Comparison of ENCODE assay signal across 8 mouse cellular contexts in genomic region chr9:44879694-44880271, GRCm38 (mm10). TPM values are rescaled to one million over a fixed set of nuclear protein-coding genes. Genes with fewer than 3 reads are reported as not detected.
DNase-seq lines count a peak whose midpoint lies in the region; ATAC-seq and TF ChIP-seq lines count a peak whose summit lies in the region.

No protein-coding gene starts in this region.

- no peak for ATAC-seq in kidney, embryonic 16.5 days (ENCODE audit: low FRiP score, low TSS enrichment)
- no peak for ATAC-seq in forebrain, embryonic 12.5 days (ENCODE audit: low FRiP score)

- no peak for TF ChIP-seq POLR2A in bone marrow, adult 2 months (IDR thresholded peaks at IDR 0.05; ENCODE audit: borderline replicate concordance, control insufficient read depth, low read depth, low read length)
- no peak for TF ChIP-seq POLR2A in myocyte (IDR thresholded peaks at IDR 0.05; ENCODE audit: insufficient read length, low read depth)

- peak overlapping the region; percentile 95 for H3K4me2 ChIP-seq in kidney, embryonic 16.5 days (replicated peaks; ENCODE audit: low read depth, low read length)
- H3K4me2 ChIP-seq in forebrain, embryonic 12.5 days = peak overlapping the region; percentile 88
- peak overlapping the region; percentile 94 for H3K4me2 ChIP-seq in myocyte (ENCODE audit: low read depth)

- H3K27me3 ChIP-seq in kidney, embryonic 16.5 days (ENCODE audit: insufficient read depth, low read length) = no peaks in the 10 kb centered on the region
- H3K27me3 ChIP-seq in forebrain, embryonic 12.5 days = no peaks in the 10 kb centered on the region
- no peaks in the 10 kb centered on the region for H3K27me3 ChIP-seq in limb, embryonic 10.5 days (ENCODE audit: low read depth, poor library complexity, severe bottlenecking)
- no peaks in the 10 kb centered on the region for H3K27me3 ChIP-seq in myocyte (ENCODE audit: control insufficient read depth, insufficient read depth, insufficient read length)

- peak overlapping the region; percentile 39 for H3K27ac ChIP-seq in kidney, embryonic 16.5 days (ENCODE audit: low read length)
- peak overlapping the region; percentile 5; the same call in 1 of the 2 replicates for H3K27ac ChIP-seq in bone marrow, adult 2 months (ENCODE audit: control insufficient read depth, insufficient read depth, low read depth, low read length, poor library complexity)
- peak overlapping the region; percentile 99 for H3K27ac ChIP-seq in forebrain, embryonic 12.5 days
- peak overlapping the region; percentile 98 for H3K27ac ChIP-seq in limb, embryonic 10.5 days

- peak overlapping the region; percentile 81 for H3ac ChIP-seq in myocyte (ENCODE audit: control insufficient read depth, insufficient read length)

- H3K4me1 ChIP-seq in kidney, embryonic 16.5 days (ENCODE audit: insufficient read depth, low read length) = peaks cover 46% of the 10 kb centered on the region
- H3K4me1 ChIP-seq in bone marrow, adult 2 months (ENCODE audit: control insufficient read depth, insufficient read depth, low read length) = peaks cover 3% of the 10 kb centered on the region; the same call in 1 of the 2 replicates
- peaks cover 55% of the 10 kb centered on the region for H3K4me1 ChIP-seq in forebrain, embryonic 12.5 days
- H3K4me1 ChIP-seq in limb, embryonic 10.5 days = peaks cover 57% of the 10 kb centered on the region

- peaks cover 58% of the 10 kb centered on the region for H3K79me2 ChIP-seq in myocyte (ENCODE audit: control insufficient read depth, insufficient read depth)

- peak overlapping the region; percentile 96 for H3K9ac ChIP-seq in kidney, embryonic 16.5 days (replicated peaks; ENCODE audit: low read length)
- peak overlapping the region; percentile 99 for H3K9ac ChIP-seq in forebrain, embryonic 12.5 days

- no peaks in the 10 kb centered on the region for H3K9me3 ChIP-seq in kidney, embryonic 16.5 days (ENCODE audit: low read length)
- H3K9me3 ChIP-seq in forebrain, embryonic 12.5 days = no peaks in the 10 kb centered on the region
- no peaks in the 10 kb centered on the region for H3K9me3 ChIP-seq in limb, embryonic 10.5 days (replicated peaks)

- no peak for TF ChIP-seq CTCF in bone marrow, adult 2 months (IDR thresholded peaks at IDR 0.05; ENCODE audit: control insufficient read depth, insufficient read depth, low read length)

- peak overlapping the region; percentile 97 for H3K4me3 ChIP-seq in kidney, embryonic 16.5 days (ENCODE audit: low read length)
- H3K4me3 ChIP-seq in bone marrow, adult 2 months (replicated peaks; ENCODE audit: control insufficient read depth, low read depth, low read length) = peak overlapping the region; percentile 55
- H3K4me3 ChIP-seq in forebrain, embryonic 12.5 days (replicated peaks) = peak overlapping the region; percentile 94
- H3K4me3 ChIP-seq in limb, embryonic 10.5 days = peak overlapping the region; percentile 98
- H3K4me3 ChIP-seq in myocyte = peak overlapping the region; percentile 68

- WGBS in kidney, embryonic 16.5 days = under 1% methylated on average over 13 of the region's 13 CpGs
- WGBS in bone marrow, adult 2 months = under 1% methylated on average over 13 of the region's 13 CpGs
- under 1% methylated on average over 13 of the region's 13 CpGs for WGBS in forebrain, embryonic 12.5 days
- WGBS in limb, embryonic 10.5 days = 3% methylated on average over 13 of the region's 13 CpGs

- DNase-seq in kidney, adult 11 months = no peak
- peak; percentile 31 for DNase-seq in limb, embryonic 10.5 days (ENCODE audit: low spot score)
- peak; percentile 74 for DNase-seq in thymus, postnatal 4 days
- no peak for DNase-seq in right cerebral cortex, postnatal 14 days

- no peaks in the 10 kb centered on the region for H3K36me3 ChIP-seq in kidney, embryonic 16.5 days (ENCODE audit: insufficient read depth, low read length)
- peaks cover 10% of the 10 kb centered on the region for H3K36me3 ChIP-seq in forebrain, embryonic 12.5 days (replicated peaks)
- peaks cover 19% of the 10 kb centered on the region for H3K36me3 ChIP-seq in limb, embryonic 10.5 days
- H3K36me3 ChIP-seq in myocyte (ENCODE audit: control insufficient read depth, insufficient read depth) = peaks cover 10% of the 10 kb centered on the region

TF ChIP-seq in myocyte, 11 proteins besides CTCF, POLR2A, EP300 and RAD21:
- TF ChIP-seq MYOG (IDR thresholded peaks at IDR 0.05; ENCODE audit: control insufficient read depth in 1 of 3, insufficient read depth in 1 of 3, insufficient read length in 2 of 3, low read depth in 2 of 3) (peak in 1 of 3 experiments; percentile 25), CEBPB (IDR thresholded peaks at IDR 0.05; ENCODE audit: insufficient read depth, poor library complexity, severe bottlenecking) (no peak), MYOD1 (IDR thresholded peaks at IDR 0.05; ENCODE audit: control insufficient read depth in 1 of 3, insufficient read length in 2 of 3, low read depth in 2 of 3) (peak in 1 of 3 experiments; percentile 9)

RNA-seq across cellular contexts. Expression of gene Kmt2a, which starts 1.3 kb away (rescaled TPM):
- polyA plus RNA-seq in kidney, embryonic 16.5 days (2015; fragmentation: Nextera tagmentation; extraction: Ambion mirVana) = 10.8 and 13.5 TPM in 2 replicates
- 23.2 and 39.1 TPM in 2 replicates for polyA plus RNA-seq in bone marrow, adult 2 months (2011; ENCODE audit: insufficient read depth, insufficient read length, low replicate concordance, missing spikeins)
- 27.4 and 28.3 TPM in 2 replicates for polyA plus RNA-seq in forebrain, embryonic 12.5 days (2016; fragmentation: Nextera tagmentation; extraction: Ambion mirVana)
- 13.7 and 14.1 TPM in 2 replicates for polyA plus RNA-seq in limb, embryonic 10.5 days (2016; fragmentation: Nextera tagmentation; extraction: Ambion mirVana)
- polyA plus RNA-seq in myocyte (2012; fragmentation: generic; extraction: Trizol) = 4.5 TPM

RNA-seq across cellular contexts. Expression of gene Atp5l, which starts 40.8 kb away (rescaled TPM):
- polyA plus RNA-seq in kidney, embryonic 16.5 days (2015; fragmentation: Nextera tagmentation; extraction: Ambion mirVana) = 677 and 753 TPM in 2 replicates
- 242 and 287 TPM in 2 replicates for polyA plus RNA-seq in bone marrow, adult 2 months (2011; ENCODE audit: insufficient read depth, insufficient read length, low replicate concordance, missing spikeins)
- 524 and 567 TPM in 2 replicates for polyA plus RNA-seq in forebrain, embryonic 12.5 days (2016; fragmentation: Nextera tagmentation; extraction: Ambion mirVana)
- 550 and 555 TPM in 2 replicates for polyA plus RNA-seq in limb, embryonic 10.5 days (2016; fragmentation: Nextera tagmentation; extraction: Ambion mirVana)
- polyA plus RNA-seq in myocyte (2012; fragmentation: generic; extraction: Trizol) = 773 TPM

Comparison
In these comparisons a context has a peak if more than half of its experiments do, and no peak if none do; other contexts are left out.
1. H3K27ac ChIP-seq: peak in every context shown above with its lines; median percentile 99 in forebrain, embryonic 12.5 days; 98 in limb, embryonic 10.5 days; 39 in kidney, embryonic 16.5 days; 5 in bone marrow, adult 2 months.
2. DNase-seq: peak in limb, embryonic 10.5 days (single experiment) and thymus, postnatal 4 days (single experiment); none in kidney, adult 11 months (single experiment) and right cerebral cortex, postnatal 14 days (single experiment).
3. Peak in every context shown above with its lines, with median percentiles within 50 percentile points of each other: H3K4me2 ChIP-seq and H3K4me3 ChIP-seq.